In the genomic region with DNA sequence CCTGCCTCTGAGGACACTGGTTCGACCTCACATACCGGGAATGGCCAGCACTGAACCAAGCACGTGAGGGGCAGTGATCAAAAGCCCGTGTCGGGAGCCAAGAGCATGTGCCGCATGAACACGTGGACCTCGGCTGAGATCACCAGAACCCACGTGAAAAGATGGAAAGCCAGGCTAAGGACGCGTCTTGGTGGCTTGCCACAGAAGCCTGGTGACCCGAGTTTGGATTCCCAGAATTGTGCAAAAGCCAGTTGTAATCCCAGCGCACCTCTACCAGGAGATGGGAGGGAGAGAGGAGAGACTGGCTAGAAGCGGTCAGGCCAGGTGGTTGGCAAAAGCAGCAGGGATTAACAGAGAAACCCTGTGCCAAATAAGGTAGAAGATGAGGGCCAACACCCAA, we compare ENCODE assay signal across 28 mouse cellular contexts. TPM values are rescaled to one million over a fixed set of nuclear protein-coding genes. Genes with fewer than 3 reads are reported as not detected.
DNase-seq lines count a peak whose midpoint lies in the region; ATAC-seq and TF ChIP-seq lines count a peak whose summit lies in the region.
"Had no signal": no experiment of that assay in that cellular context is flagged by ENCODE, and none has a peak within 500 bp of the region (broad histone marks: within the 10 kb centered on the region; RNA-seq: fewer than 3 reads in every experiment).

No protein-coding gene starts in this region.

- ATAC-seq in heart, embryonic 11.5 days (replicated peaks; ENCODE audit: insufficient number of reproducible peaks, low FRiP score, low TSS enrichment), result no peak
- ATAC-seq in kidney, embryonic 16.5 days (ENCODE audit: low FRiP score, low TSS enrichment), result no peak
- ATAC-seq in lung, postnatal 0 days, result no peak
- ATAC-seq: forebrain, embryonic 13.5 days; intestine, postnatal 0 days; liver, embryonic 12.5 days had no signal

- H3K4me2 ChIP-seq in heart, embryonic 11.5 days, result no peak overlapping the region
- H3K4me2 ChIP-seq in kidney, embryonic 16.5 days (replicated peaks; ENCODE audit: low read depth, low read length), result no peak overlapping the region
- no peak overlapping the region for H3K4me2 ChIP-seq in lung, postnatal 0 days (replicated peaks; ENCODE audit: low read depth, low read length)
- H3K4me2 ChIP-seq: forebrain, embryonic 13.5 days; limb, embryonic 13.5 days; liver, embryonic 12.5 days; lung, embryonic 14.5 days; neural tube, embryonic 12.5 days had no signal

- DNase-seq in heart, postnatal 36 days, result no peak
- DNase-seq in kidney, adult 18-20 months, result peak; percentile 65
- no peak for DNase-seq in lung, postnatal 0 days (ENCODE audit: low spot score)
- no peak for DNase-seq in lung, adult 2 months
- DNase-seq in ovary, adult 18-20 months (ENCODE audit: low spot score), result no peak
- DNase-seq: adrenal gland, adult 2 months; cerebellum, adult 11-12 months; cerebellum, postnatal 10 days; layer of hippocampus, postnatal 36 days; lung, embryonic 14.5 days; lung, postnatal 4 days; midbrain, embryonic 14.5 days; retina, postnatal 1 day; right cerebral cortex, postnatal 25 days; spleen, adult 18-20 months had no signal

- intact Hi-C loops in heart, postnatal 36 days (cut with DNase I), result loop anchor here (2.0 kb wide), 1 partner anchor 33 kb away; no protein-coding TSS in a partner anchor

- no peak for TF ChIP-seq CTCF in lung, postnatal 0 days (IDR thresholded peaks at IDR 0.05)
- TF ChIP-seq CTCF in lung, adult 2 months (IDR thresholded peaks at IDR 0.05; ENCODE audit: insufficient read depth, low read length), result no peak

- peak overlapping the region; percentile 3; the same call in 1 of the 2 replicates for H3K27ac ChIP-seq in heart, embryonic 11.5 days (ENCODE audit: low read depth, low read length)
- H3K27ac ChIP-seq in kidney, embryonic 16.5 days (ENCODE audit: low read length), result no peak overlapping the region
- H3K27ac ChIP-seq in lung, postnatal 0 days (ENCODE audit: low read length), result 0 out of 2 replicates have a peak overlapping the region, but pooled peaks have one; percentile 87
- H3K27ac ChIP-seq: forebrain, embryonic 13.5 days; layer of hippocampus, adult 2 months; limb, embryonic 13.5 days; liver, embryonic 12.5 days; neural tube, embryonic 12.5 days had no signal

- no peaks in the 10 kb centered on the region for H3K27me3 ChIP-seq in heart, embryonic 11.5 days (ENCODE audit: control insufficient read depth, insufficient read depth, low read length)
- H3K27me3 ChIP-seq in kidney, embryonic 16.5 days (ENCODE audit: insufficient read depth, low read length), result no peaks in the 10 kb centered on the region
- H3K27me3 ChIP-seq in lung, postnatal 0 days (replicated peaks; ENCODE audit: insufficient read depth, low read length), result no peaks in the 10 kb centered on the region
- H3K27me3 ChIP-seq: forebrain, embryonic 13.5 days; limb, embryonic 13.5 days; liver, embryonic 12.5 days; neural tube, embryonic 12.5 days had no signal

- 88% methylated on average over 14 of the region's 14 CpGs for WGBS in heart, embryonic 11.5 days (ENCODE audit: insufficient replicate concordance)
- 89% methylated on average over 14 of the region's 14 CpGs for WGBS in kidney, embryonic 16.5 days
- 89% methylated on average over 14 of the region's 14 CpGs for WGBS in lung, postnatal 0 days
- WGBS in lung, adult 2 months, result 82% methylated on average over 14 of the region's 14 CpGs

- no peak for TF ChIP-seq EP300 in lung, postnatal 0 days (IDR thresholded peaks at IDR 0.05)

- peaks cover 63% of the 10 kb centered on the region for H3K4me1 ChIP-seq in heart, embryonic 11.5 days (ENCODE audit: control insufficient read depth, insufficient read depth, low read length)
- H3K4me1 ChIP-seq in kidney, embryonic 16.5 days (ENCODE audit: insufficient read depth, low read length), result peaks cover 51% of the 10 kb centered on the region
- peaks cover 21% of the 10 kb centered on the region for H3K4me1 ChIP-seq in lung, postnatal 0 days (ENCODE audit: insufficient read depth, low read depth, low read length)
- peaks cover 33% of the 10 kb centered on the region for H3K4me1 ChIP-seq in lung, adult 2 months (ENCODE audit: control insufficient read depth, insufficient read depth, low read length)

- no peaks in the 10 kb centered on the region for H3K9me3 ChIP-seq in heart, embryonic 11.5 days (replicated peaks; ENCODE audit: control insufficient read depth, low read length)
- H3K9me3 ChIP-seq in kidney, embryonic 16.5 days (ENCODE audit: low read length), result no peaks in the 10 kb centered on the region
- no peaks in the 10 kb centered on the region for H3K9me3 ChIP-seq in lung, postnatal 0 days (ENCODE audit: low read length)
- H3K9me3 ChIP-seq: forebrain, embryonic 13.5 days; limb, embryonic 13.5 days; liver, embryonic 12.5 days; neural tube, embryonic 12.5 days had no signal

- TF ChIP-seq POLR2A in lung, adult 2 months (IDR thresholded peaks at IDR 0.05; ENCODE audit: borderline replicate concordance, extremely low read depth, low read depth, low read length), result no peak

- H3K4me3 ChIP-seq in heart, embryonic 11.5 days (ENCODE audit: low read depth, low read length), result no peak overlapping the region
- H3K4me3 ChIP-seq in kidney, embryonic 16.5 days (ENCODE audit: low read length), result no peak overlapping the region
- no peak overlapping the region for H3K4me3 ChIP-seq in lung, postnatal 0 days (ENCODE audit: low read depth, low read length)
- H3K4me3 ChIP-seq in lung, adult 2 months (replicated peaks; ENCODE audit: extremely low read depth, low read depth, low read length), result no peak overlapping the region
- H3K4me3 ChIP-seq: forebrain, embryonic 13.5 days; layer of hippocampus, adult 2 months; limb, embryonic 13.5 days; liver, embryonic 12.5 days; neural tube, embryonic 12.5 days had no signal

- H3K36me3 ChIP-seq in heart, embryonic 11.5 days (ENCODE audit: control insufficient read depth, insufficient read depth, low read length), result peaks cover 3% of the 10 kb centered on the region; the same call in 1 of the 2 replicates
- H3K36me3 ChIP-seq in kidney, embryonic 16.5 days (ENCODE audit: insufficient read depth, low read length), result no peaks in the 10 kb centered on the region
- no peaks in the 10 kb centered on the region for H3K36me3 ChIP-seq in lung, postnatal 0 days (ENCODE audit: insufficient read depth, low read length)
- H3K36me3 ChIP-seq: neural tube, embryonic 12.5 days had no signal

- H3K9ac ChIP-seq in heart, embryonic 11.5 days (ENCODE audit: low read depth, low read length), result no peak overlapping the region
- H3K9ac ChIP-seq in kidney, embryonic 16.5 days (replicated peaks; ENCODE audit: low read length), result no peak overlapping the region
- H3K9ac ChIP-seq in lung, postnatal 0 days (replicated peaks; ENCODE audit: low read depth), result no peak overlapping the region
- H3K9ac ChIP-seq: forebrain, embryonic 13.5 days; limb, embryonic 13.5 days; liver, embryonic 12.5 days; lung, embryonic 14.5 days; neural tube, embryonic 12.5 days had no signal

RNA-seq across cellular contexts. Expression of a gene that starts 35.4 kb away (rescaled TPM):
- 17.4 and 19.4 TPM in 2 replicates for polyA plus RNA-seq in heart, embryonic 11.5 days (2014; fragmentation: Nextera tagmentation; extraction: Ambion mirVana)
- total RNA-seq in heart, postnatal 36 days (2021), result 10 to 100 TPM; 18.8 to 21.6 TPM
- polyA plus RNA-seq in kidney, embryonic 16.5 days (2015; fragmentation: Nextera tagmentation; extraction: Ambion mirVana), result 15.6 and 16.9 TPM in 2 replicates
- 27.3 and 31.3 TPM in 2 replicates for polyA plus RNA-seq in lung, postnatal 0 days (2015; fragmentation: Nextera tagmentation; extraction: Ambion mirVana)
- 192 and 213 TPM in 2 replicates for polyA plus RNA-seq in lung, adult 2 months (2012; rRNA removed)

RNA-seq across cellular contexts. Expression of a gene that starts 39.8 kb away (rescaled TPM):
- 35.2 and 39.0 TPM in 2 replicates for polyA plus RNA-seq in heart, embryonic 11.5 days (2014; fragmentation: Nextera tagmentation; extraction: Ambion mirVana)
- total RNA-seq in heart, postnatal 36 days (2021), result 10 to 100 TPM in 1 of 2 experiments, 1 to 10 TPM in 1; 7.1 to 10.7 TPM
- polyA plus RNA-seq in kidney, embryonic 16.5 days (2015; fragmentation: Nextera tagmentation; extraction: Ambion mirVana), result 46.5 and 48.0 TPM in 2 replicates
- polyA plus RNA-seq in lung, postnatal 0 days (2015; fragmentation: Nextera tagmentation; extraction: Ambion mirVana), result 21.2 and 25.9 TPM in 2 replicates
- polyA plus RNA-seq in lung, adult 2 months (2012; rRNA removed), result 28.6 and 30.6 TPM in 2 replicates

RNA-seq across cellular contexts. Expression of a gene that starts 39.8 kb away (rescaled TPM):
- 28.1 and 34.4 TPM in 2 replicates for polyA plus RNA-seq in heart, embryonic 11.5 days (2014; fragmentation: Nextera tagmentation; extraction: Ambion mirVana)
- 10 to 100 TPM; 37.3 to 40.0 TPM for total RNA-seq in heart, postnatal 36 days (2021)
- 39.3 and 46.0 TPM in 2 replicates for polyA plus RNA-seq in kidney, embryonic 16.5 days (2015; fragmentation: Nextera tagmentation; extraction: Ambion mirVana)
- polyA plus RNA-seq in lung, postnatal 0 days (2015; fragmentation: Nextera tagmentation; extraction: Ambion mirVana), result 49.4 and 52.7 TPM in 2 replicates
- polyA plus RNA-seq in lung, adult 2 months (2012; rRNA removed), result 83.8 and 93.2 TPM in 2 replicates

RNA-seq across cellular contexts. Expression of a gene that starts 52.1 kb away (rescaled TPM):
- polyA plus RNA-seq in heart, embryonic 11.5 days (2014; fragmentation: Nextera tagmentation; extraction: Ambion mirVana), result 29.5 and 30.4 TPM in 2 replicates
- 1 to 10 TPM; 2.4 to 2.5 TPM for total RNA-seq in heart, postnatal 36 days (2021)
- polyA plus RNA-seq in kidney, embryonic 16.5 days (2015; fragmentation: Nextera tagmentation; extraction: Ambion mirVana), result 43.0 and 49.0 TPM in 2 replicates
- 7.4 and 7.7 TPM in 2 replicates for polyA plus RNA-seq in lung, postnatal 0 days (2015; fragmentation: Nextera tagmentation; extraction: Ambion mirVana)
- polyA plus RNA-seq in lung, adult 2 months (2012; rRNA removed), result 11.7 and 12.2 TPM in 2 replicates

RNA-seq across cellular contexts. Expression of a gene that starts 55.2 kb away (rescaled TPM):
- 3.0 and 4.2 TPM in 2 replicates for polyA plus RNA-seq in heart, embryonic 11.5 days (2014; fragmentation: Nextera tagmentation; extraction: Ambion mirVana)
- 1 to 10 TPM; 2.2 to 5.0 TPM for total RNA-seq in heart, postnatal 36 days (2021)
- 0.75 and 0.77 TPM in 2 replicates for polyA plus RNA-seq in kidney, embryonic 16.5 days (2015; fragmentation: Nextera tagmentation; extraction: Ambion mirVana)
- polyA plus RNA-seq in lung, postnatal 0 days (2015; fragmentation: Nextera tagmentation; extraction: Ambion mirVana), result 1.2 and 1.5 TPM in 2 replicates
- 1.4 and 1.5 TPM in 2 replicates for polyA plus RNA-seq in lung, adult 2 months (2012; rRNA removed)
- total RNA-seq: adrenal gland, adult 2 months; granulocyte monocyte progenitor cell, adult 5-6 weeks; layer of hippocampus, adult 2 months; layer of hippocampus, postnatal 36 days; left cerebral cortex, postnatal 10 days; megakaryocyte-erythroid progenitor cell, adult 5-6 weeks; MEL had no signal
- polyA plus RNA-seq: hindbrain, embryonic 11.5 days; midbrain, embryonic 14.5 days; neural tube, embryonic 12.5 days had no signal
